Mouse (Mus musculus): ENCODE measurements around the gene Sobp. TPM values are rescaled to one million over a fixed set of nuclear protein-coding genes. Genes with fewer than 3 reads are reported as not detected.

Gene Sobp
- polyA plus RNA-seq, 1 experiment from 2014 or later = 0.29 TPM

DNA sequence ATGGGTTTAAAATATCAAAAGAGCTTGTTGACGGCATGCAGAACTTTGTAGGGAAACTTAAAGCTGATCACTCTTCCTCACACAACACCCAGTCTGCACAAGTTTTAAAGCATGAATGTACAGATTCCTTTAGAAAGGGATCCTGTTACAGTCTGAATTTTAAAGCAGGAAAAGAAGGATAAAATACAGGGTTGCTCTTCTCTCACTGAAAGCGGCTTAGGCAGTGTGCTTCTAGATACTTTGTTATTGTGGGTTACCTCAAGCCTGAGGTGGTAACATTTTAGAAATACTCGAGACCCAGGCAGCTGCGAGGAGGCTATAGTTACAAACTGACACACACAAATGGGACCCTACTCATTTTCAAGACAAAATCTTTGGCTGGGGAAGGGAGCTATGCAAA, 160.0 kb downstream of the Sobp start:
- WGBS = 73% methylated on average over 4 of the region's 4 CpGs
- Histone ChIP-seq H3K4me2 (ENCODE audit: low read depth, low read length) (no peak overlapping the region), H3K36me3 (ENCODE audit: control insufficient read depth, insufficient read depth, low read length) (no peaks in the 10 kb centered on the region), H3K27ac (ENCODE audit: low read length) (no peak overlapping the region), H3K4me3 (ENCODE audit: low read length) (no peak overlapping the region), H3K27me3 (ENCODE audit: control insufficient read depth, insufficient read depth, low read depth, low read length) (peaks cover 5% of the 10 kb centered on the region), H3K9me3 (ENCODE audit: control insufficient read depth, low read length) (no peaks in the 10 kb centered on the region), H3K9ac (ENCODE audit: low read length) (no peak overlapping the region), H3K4me1 (replicated peaks; ENCODE audit: control insufficient read depth, insufficient read depth, low read length) (no peaks in the 10 kb centered on the region)
- no peak for ATAC-seq (ENCODE audit: low read depth)

DNA sequence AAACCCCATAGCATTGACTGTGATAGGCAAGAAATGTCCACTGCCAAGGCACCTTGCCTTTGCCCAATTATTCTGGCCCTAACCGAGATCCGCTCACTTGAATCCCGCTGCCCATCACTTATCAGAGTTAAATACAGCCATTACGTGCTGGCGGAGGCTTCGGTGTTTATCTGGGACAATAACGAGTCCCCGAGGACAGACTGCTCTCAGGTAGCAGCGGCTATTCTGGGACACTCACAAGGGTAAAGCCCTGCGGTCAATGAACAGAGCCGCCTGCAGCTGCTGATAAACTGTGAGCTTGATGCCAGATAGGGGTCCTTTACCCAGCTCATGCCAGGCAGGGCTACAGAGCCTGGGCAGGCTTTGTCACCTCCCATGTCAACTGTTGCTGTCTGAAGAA, 166.2 kb downstream of the Sobp start:
- H3K27ac ChIP-seq (ENCODE audit: low read length) = no peak overlapping the region
- H3K4me2 ChIP-seq (ENCODE audit: low read depth, low read length) = no peak overlapping the region
- no peak overlapping the region for H3K4me3 ChIP-seq (ENCODE audit: low read length)
- no peaks in the 10 kb centered on the region for H3K27me3 ChIP-seq (ENCODE audit: control insufficient read depth, insufficient read depth, low read depth, low read length)
- no peaks in the 10 kb centered on the region for H3K9me3 ChIP-seq (ENCODE audit: control insufficient read depth, low read length)
- H3K36me3 ChIP-seq (ENCODE audit: control insufficient read depth, insufficient read depth, low read length) = no peaks in the 10 kb centered on the region
- no peak for ATAC-seq (ENCODE audit: low read depth)
- peaks cover 3% of the 10 kb centered on the region for H3K4me1 ChIP-seq (replicated peaks; ENCODE audit: control insufficient read depth, insufficient read depth, low read length)
- no peak overlapping the region for H3K9ac ChIP-seq (ENCODE audit: low read length)
- WGBS = 63% methylated on average over 11 of the region's 11 CpGs

DNA sequence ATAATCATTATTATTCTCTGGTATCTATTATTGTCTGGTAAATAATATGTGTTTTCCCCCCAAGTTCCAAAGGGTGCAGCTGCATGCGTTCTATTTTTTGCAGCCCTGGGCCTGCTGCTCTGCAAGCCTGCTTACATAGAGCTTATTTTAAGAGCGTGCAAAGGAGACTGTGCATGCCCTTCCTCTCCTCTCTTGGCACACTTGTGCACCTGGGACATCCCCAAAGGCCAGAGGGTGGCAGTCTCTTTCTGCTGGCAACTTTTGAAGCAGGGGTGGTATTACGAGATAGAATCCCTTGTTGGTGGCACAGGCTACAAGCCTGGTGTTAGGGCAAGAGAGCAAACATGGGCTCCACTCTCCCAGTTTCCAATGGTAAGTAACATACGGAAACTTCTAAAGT, 167.8 kb downstream of the Sobp start:
- no peak overlapping the region for H3K9ac ChIP-seq (ENCODE audit: low read length)
- no peaks in the 10 kb centered on the region for H3K9me3 ChIP-seq (ENCODE audit: control insufficient read depth, low read length)
- H3K4me1 ChIP-seq (replicated peaks; ENCODE audit: control insufficient read depth, insufficient read depth, low read length) = peaks cover 15% of the 10 kb centered on the region
- 79% methylated on average over 4 of the region's 4 CpGs for WGBS
- no peaks in the 10 kb centered on the region for H3K27me3 ChIP-seq (ENCODE audit: control insufficient read depth, insufficient read depth, low read depth, low read length)
- no peak overlapping the region for H3K27ac ChIP-seq (ENCODE audit: low read length)
- H3K4me3 ChIP-seq (ENCODE audit: low read length) = no peak overlapping the region
- H3K4me2 ChIP-seq (ENCODE audit: low read depth, low read length) = no peak overlapping the region
- no peak for ATAC-seq (ENCODE audit: low read depth)
- no peaks in the 10 kb centered on the region for H3K36me3 ChIP-seq (ENCODE audit: control insufficient read depth, insufficient read depth, low read length)

DNA sequence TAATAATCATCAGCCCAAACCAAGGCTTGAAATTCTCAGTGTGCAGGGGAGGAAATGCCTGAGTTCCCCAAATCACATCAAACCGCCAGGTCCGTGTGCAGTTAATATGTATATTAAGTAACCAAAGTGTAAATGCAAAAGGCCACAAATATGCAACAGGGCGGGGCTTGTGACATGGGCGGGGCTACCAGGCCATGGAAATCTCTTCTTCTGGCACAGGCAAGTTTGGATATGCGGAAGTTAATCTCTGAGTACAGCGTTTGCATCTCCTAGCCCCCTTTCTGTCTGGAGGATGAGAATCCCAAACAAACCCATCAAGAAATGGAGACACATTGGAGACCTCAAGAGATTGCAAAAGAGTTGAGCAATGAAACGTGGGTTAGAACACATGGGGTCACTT, 168.7 kb downstream of the Sobp start:
- Histone ChIP-seq H3K36me3 (ENCODE audit: control insufficient read depth, insufficient read depth, low read length) (no peaks in the 10 kb centered on the region), H3K9ac (ENCODE audit: low read length) (no peak overlapping the region), H3K4me3 (ENCODE audit: low read length) (no peak overlapping the region), H3K27me3 (ENCODE audit: control insufficient read depth, insufficient read depth, low read depth, low read length) (no peaks in the 10 kb centered on the region), H3K4me2 (ENCODE audit: low read depth, low read length) (no peak overlapping the region), H3K9me3 (ENCODE audit: control insufficient read depth, low read length) (no peaks in the 10 kb centered on the region), H3K4me1 (replicated peaks; ENCODE audit: control insufficient read depth, insufficient read depth, low read length) (peaks cover 15% of the 10 kb centered on the region), H3K27ac (ENCODE audit: low read length) (no peak overlapping the region)
- WGBS = 75% methylated on average over 7 of the region's 7 CpGs
- ATAC-seq (ENCODE audit: low read depth) = no peak

DNA sequence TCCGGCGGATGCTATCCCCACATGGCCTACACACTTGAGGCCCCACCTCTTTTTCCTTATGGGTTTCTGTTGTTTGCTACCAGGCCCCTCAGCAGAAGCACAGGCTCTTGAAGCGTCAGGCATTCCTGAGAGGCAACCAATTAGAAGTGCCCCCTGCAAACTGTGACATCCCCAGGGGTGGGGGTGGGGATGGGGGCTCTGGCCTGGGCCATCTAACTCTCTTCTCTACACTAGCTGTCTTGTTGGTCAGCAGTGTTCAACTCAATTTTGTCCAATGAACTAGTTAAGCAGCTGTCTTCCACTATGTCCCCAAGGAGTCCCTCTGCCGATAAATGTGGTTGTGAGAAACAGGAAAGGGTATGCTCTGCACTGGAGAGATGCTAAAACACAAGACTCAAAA, 169.3 kb downstream of the Sobp start:
- H3K36me3 ChIP-seq (ENCODE audit: control insufficient read depth, insufficient read depth, low read length) = no peaks in the 10 kb centered on the region
- 79% methylated on average over 4 of the region's 4 CpGs for WGBS
- H3K4me2 ChIP-seq (ENCODE audit: low read depth, low read length) = no peak overlapping the region
- H3K9ac ChIP-seq (ENCODE audit: low read length) = no peak overlapping the region
- no peak overlapping the region for H3K27ac ChIP-seq (ENCODE audit: low read length)
- no peak for ATAC-seq (ENCODE audit: low read depth)
- no peaks in the 10 kb centered on the region for H3K27me3 ChIP-seq (ENCODE audit: control insufficient read depth, insufficient read depth, low read depth, low read length)
- no peak overlapping the region for H3K4me3 ChIP-seq (ENCODE audit: low read length)
- H3K9me3 ChIP-seq (ENCODE audit: control insufficient read depth, low read length) = no peaks in the 10 kb centered on the region
- peaks cover 15% of the 10 kb centered on the region for H3K4me1 ChIP-seq (replicated peaks; ENCODE audit: control insufficient read depth, insufficient read depth, low read length)

DNA sequence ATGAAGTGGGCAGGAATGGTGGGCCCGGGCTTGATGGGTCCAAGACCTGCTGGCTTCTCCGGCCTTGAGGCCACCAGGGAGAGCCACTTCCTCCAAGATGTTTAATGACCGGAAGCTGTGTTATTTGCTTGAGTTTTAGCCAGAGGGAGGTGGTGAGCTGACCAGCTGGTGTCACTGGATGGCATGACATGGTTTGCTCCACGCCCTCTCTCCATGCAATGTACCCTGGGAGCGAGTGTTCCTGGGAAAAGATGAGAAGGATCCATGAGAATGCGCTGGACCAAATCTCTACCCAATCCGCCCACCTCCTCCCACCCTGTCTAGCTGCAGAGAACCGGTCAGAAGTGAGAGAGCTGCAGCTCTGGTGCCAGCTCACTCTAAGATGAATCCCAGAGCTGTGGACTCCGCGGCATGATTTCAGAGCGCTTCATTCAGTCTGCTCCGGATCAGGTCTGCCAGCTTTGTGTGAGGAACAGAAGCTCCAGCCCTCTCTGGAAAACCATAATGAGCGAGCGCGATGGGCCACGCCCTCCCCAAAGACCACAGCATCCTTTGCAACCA, 170.1 kb downstream of the Sobp start:
- Histone ChIP-seq H3K27me3 (ENCODE audit: control insufficient read depth, insufficient read depth, low read depth, low read length) (no peaks in the 10 kb centered on the region), H3K9me3 (ENCODE audit: control insufficient read depth, low read length) (no peaks in the 10 kb centered on the region), H3K4me1 (replicated peaks; ENCODE audit: control insufficient read depth, insufficient read depth, low read length) (peaks cover 15% of the 10 kb centered on the region), H3K27ac (ENCODE audit: low read length) (no peak overlapping the region), H3K4me3 (ENCODE audit: low read length) (no peak overlapping the region), H3K9ac (ENCODE audit: low read length) (no peak overlapping the region), H3K4me2 (ENCODE audit: low read depth, low read length) (no peak overlapping the region), H3K36me3 (ENCODE audit: control insufficient read depth, insufficient read depth, low read length) (no peaks in the 10 kb centered on the region)
- no peak for ATAC-seq (ENCODE audit: low read depth)
- 87% methylated on average over 16 of the region's 16 CpGs for WGBS

DNA sequence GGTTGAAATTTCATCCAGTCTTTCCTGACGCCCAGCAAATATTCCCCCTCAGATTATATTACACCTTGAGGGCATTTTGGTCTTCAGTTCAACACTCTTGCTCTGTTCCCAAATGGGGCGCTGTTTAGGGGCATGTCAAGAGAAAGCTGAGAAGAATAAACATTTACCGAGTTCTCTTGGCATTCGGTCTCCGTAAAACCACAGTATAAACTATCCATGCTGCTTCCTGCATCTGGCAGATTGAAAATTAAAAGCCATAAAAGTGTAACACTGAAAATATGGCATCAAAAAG, 170.9 kb downstream of the Sobp start:
- Histone ChIP-seq H3K4me3 (ENCODE audit: low read length) (peak overlapping the region; percentile 54), H3K27me3 (ENCODE audit: control insufficient read depth, insufficient read depth, low read depth, low read length) (no peaks in the 10 kb centered on the region), H3K9ac (ENCODE audit: low read length) (no peak overlapping the region), H3K4me1 (replicated peaks; ENCODE audit: control insufficient read depth, insufficient read depth, low read length) (peaks cover 15% of the 10 kb centered on the region), H3K9me3 (ENCODE audit: control insufficient read depth, low read length) (no peaks in the 10 kb centered on the region), H3K27ac (ENCODE audit: low read length) (no peak overlapping the region), H3K36me3 (ENCODE audit: control insufficient read depth, insufficient read depth, low read length) (no peaks in the 10 kb centered on the region), H3K4me2 (ENCODE audit: low read depth, low read length) (peak overlapping the region; percentile 93)
- 21% methylated on average over 5 of the region's 5 CpGs for WGBS
- no peak for ATAC-seq (ENCODE audit: low read depth)

DNA sequence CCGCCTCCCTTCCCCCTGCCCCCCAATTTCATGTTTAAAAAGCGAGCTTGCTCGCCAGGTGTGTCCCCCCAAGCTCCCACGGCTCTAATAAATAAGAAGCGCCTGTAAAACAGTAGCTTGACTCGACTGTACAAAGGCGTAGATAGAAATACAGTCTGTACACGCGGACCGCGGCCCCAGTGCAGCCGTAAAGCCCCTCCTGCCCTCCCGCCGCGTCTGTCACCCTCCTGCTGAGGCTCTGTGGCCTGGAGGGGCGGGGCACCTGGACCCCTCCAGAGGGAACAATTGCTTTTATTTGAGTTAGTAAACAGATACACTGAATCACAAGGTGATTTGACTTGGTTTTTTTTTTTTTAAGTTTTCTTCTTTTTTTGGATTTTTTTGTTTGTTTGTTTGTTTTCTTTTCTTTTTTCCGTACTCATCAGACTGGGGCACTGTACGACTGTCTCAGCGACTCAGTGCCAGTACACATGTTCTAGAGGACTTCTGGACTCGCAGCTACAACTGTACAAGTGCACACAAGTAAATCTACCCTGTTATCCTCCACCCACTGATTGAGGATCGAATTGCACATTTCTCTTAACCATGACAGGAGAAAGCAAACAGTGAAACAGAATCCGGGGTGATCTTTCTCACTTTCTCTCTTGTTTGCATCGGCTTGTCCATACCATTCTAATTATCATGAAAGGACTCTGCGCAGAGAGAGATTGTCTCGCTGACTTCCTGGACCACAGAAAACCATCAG, 171.4 kb downstream of the Sobp start:
- peak overlapping the region; percentile 63 for H3K9ac ChIP-seq (ENCODE audit: low read length)
- peak; percentile 37; the same call in 1 of the 2 replicates for ATAC-seq (ENCODE audit: low read depth)
- 3% methylated on average over 25 of the region's 25 CpGs for WGBS
- peak overlapping the region; percentile 93 for H3K4me2 ChIP-seq (ENCODE audit: low read depth, low read length)
- H3K27ac ChIP-seq (ENCODE audit: low read length) = no peak overlapping the region
- peak overlapping the region; percentile 54 for H3K4me3 ChIP-seq (ENCODE audit: low read length)
- H3K4me1 ChIP-seq (replicated peaks; ENCODE audit: control insufficient read depth, insufficient read depth, low read length) = peaks cover 15% of the 10 kb centered on the region
- no peaks in the 10 kb centered on the region for H3K27me3 ChIP-seq (ENCODE audit: control insufficient read depth, insufficient read depth, low read depth, low read length)
- no peaks in the 10 kb centered on the region for H3K9me3 ChIP-seq (ENCODE audit: control insufficient read depth, low read length)
- H3K36me3 ChIP-seq (ENCODE audit: control insufficient read depth, insufficient read depth, low read length) = no peaks in the 10 kb centered on the region

DNA sequence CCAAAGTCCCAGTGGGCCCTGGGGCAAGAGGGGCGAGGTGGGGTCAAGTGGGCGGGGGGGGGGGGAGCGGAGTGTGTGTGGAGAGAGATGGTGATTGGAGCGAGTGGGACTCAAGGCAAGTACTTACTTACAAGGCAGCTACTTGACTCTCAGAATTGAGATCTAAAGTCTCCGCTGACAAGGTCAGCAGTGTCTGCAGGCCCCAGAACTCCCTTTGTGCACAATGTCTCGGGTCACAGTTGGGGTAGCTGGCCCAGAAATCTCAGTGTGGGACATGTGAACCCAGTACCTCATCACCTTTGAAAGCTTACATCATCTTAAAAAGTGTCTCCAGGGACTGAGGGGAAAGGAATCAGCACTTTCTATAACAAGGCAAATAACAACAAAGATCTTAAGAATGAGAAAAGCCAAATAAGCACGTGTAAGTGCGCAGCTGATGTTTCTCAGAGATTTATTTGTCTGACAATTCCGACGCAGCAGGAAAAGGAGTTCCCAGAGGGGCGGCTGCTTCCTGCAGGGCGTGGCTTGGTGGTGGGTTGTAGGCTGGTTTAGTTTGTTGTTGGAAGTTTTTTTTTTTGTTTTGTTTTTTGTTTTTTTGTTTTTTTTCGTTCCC, 172.2 kb downstream of the Sobp start:
- peak; percentile 75 for ATAC-seq (ENCODE audit: low read depth)
- Histone ChIP-seq H3K27me3 (ENCODE audit: control insufficient read depth, insufficient read depth, low read depth, low read length) (no peaks in the 10 kb centered on the region), H3K4me3 (ENCODE audit: low read length) (peak overlapping the region; percentile 54), H3K36me3 (ENCODE audit: control insufficient read depth, insufficient read depth, low read length) (no peaks in the 10 kb centered on the region), H3K9ac (ENCODE audit: low read length) (peak overlapping the region; percentile 63), H3K9me3 (ENCODE audit: control insufficient read depth, low read length) (no peaks in the 10 kb centered on the region), H3K27ac (ENCODE audit: low read length) (no peak overlapping the region), H3K4me1 (replicated peaks; ENCODE audit: control insufficient read depth, insufficient read depth, low read length) (peaks cover 15% of the 10 kb centered on the region), H3K4me2 (ENCODE audit: low read depth, low read length) (peak overlapping the region; percentile 93)
- WGBS = 11% methylated on average over 13 of the region's 13 CpGs

Measured in lung, embryonic 16.5 days (tissue).